Mouse (Mus musculus) MEL (cell line): Measurements from ENCODE around the gene Msrb1. TPM values are rescaled to one million over a fixed set of nuclear protein-coding genes. Genes with fewer than 3 reads are reported as not detected.

Source experiments
- DNase-seq: peaks from one replicate; pipeline ENCODE4 v3.0.0; 2011; ENCODE audit warnings: low read depth, low spot score
- H3K27ac ChIP-seq: 2 replicates; pipeline ENCODE4 v1.5.1; 2012; ENCODE audit warnings: low read depth, mild to moderate bottlenecking, control low read depth, low read length, moderate library complexity; ENCODE audit not compliant: control insufficient read depth
- H3K27me3 ChIP-seq, 2 experiments: fragments of 150-350 bp in 1 of 2; sonication (generic) in 1 of 2; 2 replicates each; pipeline ENCODE4 v1.6.1; 2012; ENCODE audit warnings: low read length in 2 of 2, mild to moderate bottlenecking in 2 of 2, improper control_type of control experiment in 1 of 2, moderate library complexity in 1 of 2; ENCODE audit not compliant: insufficient read depth in 2 of 2, control insufficient read depth in 1 of 2
- H3K36me3 ChIP-seq, 2 experiments: 2 replicates each; pipeline ENCODE4 v1.6.1; 2012 to 2014; ENCODE audit warnings: low read length in 2 of 2, improper control_type of control experiment in 1 of 2, inconsistent platforms in 1 of 2, mild to moderate bottlenecking in 1 of 2; ENCODE audit not compliant: insufficient read depth in 2 of 2, control insufficient read depth in 1 of 2
- H3K4me1 ChIP-seq, 2 experiments: fragments of 150-350 bp in 1 of 2; sonication (generic) in 1 of 2; 2 replicates each; pipeline ENCODE4 v1.6.1; 2012; ENCODE audit warnings: low read length in 2 of 2, improper control_type of control experiment in 1 of 2, mild to moderate bottlenecking in 1 of 2; ENCODE audit not compliant: insufficient read depth in 2 of 2, control insufficient read depth in 1 of 2
- H3K4me3 ChIP-seq, 2 experiments: fragments of 150-350 bp in 1 of 2; sonication (generic) in 1 of 2; 2 replicates each; pipeline ENCODE4 v1.5.1; 2012; ENCODE audit warnings: low read depth in 2 of 2, low read length in 2 of 2, mild to moderate bottlenecking in 2 of 2, moderate library complexity in 2 of 2, control low read depth in 1 of 2, improper control_type of control experiment in 1 of 2; ENCODE audit not compliant: control insufficient read depth in 1 of 2, insufficient read depth in 1 of 2
- H3K79me2 ChIP-seq: 2 replicates; pipeline ENCODE4 v1.6.1; 2012; ENCODE audit warnings: mild to moderate bottlenecking, low read length, moderate library complexity; ENCODE audit not compliant: control insufficient read depth, poor library complexity, insufficient read depth
- H3K9ac ChIP-seq: 2 replicates; pipeline ENCODE4 v1.6.1; 2012; ENCODE audit warnings: low read depth, mild to moderate bottlenecking, control low read depth, low read length, moderate library complexity; ENCODE audit not compliant: control insufficient read depth, poor library complexity, severe bottlenecking
- H3K9me3 ChIP-seq: fragments of 150-350 bp; sonication (generic); replicated peaks from 2 replicates; pipeline ENCODE4 v1.6.1; 2012; ENCODE audit warnings: mild to moderate bottlenecking, low read length, improper control_type of control experiment, moderate library complexity; ENCODE audit not compliant: insufficient read depth
- BHLHE40 ChIP-seq: IDR thresholded peaks from 2 replicates; pipeline ENCODE4 v1.6.1; 2012; ENCODE audit warnings: low read depth, mild to moderate bottlenecking, inconsistent platforms, low read length, improper control_type of control experiment, borderline replicate concordance
- CHD1 ChIP-seq: IDR thresholded peaks from 2 replicates; pipeline ENCODE4 v1.6.1; 2012; ENCODE audit warnings: low read depth, mild to moderate bottlenecking, inconsistent platforms, low read length, improper control_type of control experiment
- CHD2 ChIP-seq: IDR thresholded peaks from 2 replicates; pipeline ENCODE4 v1.6.1; 2011; ENCODE audit warnings: low read length, improper control_type of control experiment
- E2F4 ChIP-seq: IDR thresholded peaks from 2 replicates; pipeline ENCODE4 v1.6.1; 2011; ENCODE audit warnings: low read depth, low read length, improper control_type of control experiment, borderline replicate concordance
- ELF1 ChIP-seq: IDR thresholded peaks from 2 replicates; pipeline ENCODE4 v1.6.1; 2014; ENCODE audit warnings: low read depth, mild to moderate bottlenecking, inconsistent platforms, low read length, improper control_type of control experiment, moderate library complexity
- EP300 ChIP-seq, 2 experiments: IDR thresholded peaks; 2 replicates each; pipeline ENCODE4 v1.6.1; 2011; ENCODE audit warnings: improper control_type of control experiment in 2 of 2, low read length in 2 of 2, low read depth in 1 of 2, mild to moderate bottlenecking in 1 of 2
- ETS1 ChIP-seq: IDR thresholded peaks from 2 replicates; pipeline ENCODE4 v1.6.1; 2012; ENCODE audit warnings: low read depth, mild to moderate bottlenecking, inconsistent platforms, low read length, improper control_type of control experiment, moderate library complexity
- HCFC1 ChIP-seq: IDR thresholded peaks from 2 replicates; pipeline ENCODE4 v1.6.1; 2012; ENCODE audit warnings: low read depth, mild to moderate bottlenecking, inconsistent platforms, low read length, improper control_type of control experiment, moderate library complexity
- JUND ChIP-seq: IDR thresholded peaks from 2 replicates; pipeline ENCODE4 v1.6.1; 2011; ENCODE audit warnings: low read depth, mild to moderate bottlenecking, improper control_type of control experiment, low read length
- MAX ChIP-seq: IDR thresholded peaks from 2 replicates; pipeline ENCODE4 v1.6.1; 2011; ENCODE audit warnings: low read length, improper control_type of control experiment
- MYB ChIP-seq: IDR thresholded peaks from 2 replicates; pipeline ENCODE4 v1.6.1; 2011; ENCODE audit warnings: mild to moderate bottlenecking, low read depth, low read length, improper control_type of control experiment
- NRF1 ChIP-seq: IDR thresholded peaks from 2 replicates; pipeline ENCODE4 v1.6.1; 2014; ENCODE audit warnings: low read depth, mild to moderate bottlenecking, inconsistent platforms, low read length, improper control_type of control experiment, moderate library complexity; ENCODE audit not compliant: poor library complexity, insufficient read depth, severe bottlenecking
- POLR2A ChIP-seq, 2 experiments: IDR thresholded peaks; 2 replicates each; pipeline ENCODE4 v1.6.1; 2011 to 2012; ENCODE audit warnings: low read length in 2 of 2, mild to moderate bottlenecking in 2 of 2, control low read depth in 1 of 2, improper control_type of control experiment in 1 of 2, low read depth in 1 of 2, moderate library complexity in 1 of 2; ENCODE audit not compliant: control insufficient read depth in 1 of 2, insufficient read depth in 1 of 2, poor library complexity in 1 of 2
- RAD21 ChIP-seq: IDR thresholded peaks from 2 replicates; pipeline ENCODE4 v1.6.1; 2011; ENCODE audit warnings: mild to moderate bottlenecking, low read depth, low read length, improper control_type of control experiment
- TBP ChIP-seq: IDR thresholded peaks from 2 replicates; pipeline ENCODE4 v1.8.0; 2011; ENCODE audit warnings: low read depth, low read length, improper control_type of control experiment
- UBTF ChIP-seq: IDR thresholded peaks from 2 replicates; pipeline ENCODE4 v1.6.1; 2012; ENCODE audit warnings: low read depth, mild to moderate bottlenecking, inconsistent platforms, low read length, improper control_type of control experiment, moderate library complexity, borderline replicate concordance; ENCODE audit not compliant: insufficient read depth
- ZC3H11A ChIP-seq: IDR thresholded peaks from 2 replicates; pipeline ENCODE4 v1.6.1; 2012; ENCODE audit warnings: low read depth, mild to moderate bottlenecking, inconsistent platforms, low read length, improper control_type of control experiment
- ZKSCAN1 ChIP-seq: IDR thresholded peaks from 2 replicates; pipeline ENCODE4 v1.6.1; 2012; ENCODE audit warnings: low read depth, mild to moderate bottlenecking, inconsistent platforms, low read length, improper control_type of control experiment, moderate library complexity
- ZNF384 ChIP-seq: IDR thresholded peaks from 2 replicates; pipeline ENCODE4 v1.6.1; 2012; ENCODE audit warnings: low read depth, mild to moderate bottlenecking, inconsistent platforms, low read length, improper control_type of control experiment
- polyA plus RNA-seq, 2 experiments: library from polyadenylated mRNA; stranded (reverse) in 1 of 2; unstranded in 1 of 2; fragments of >175 nt in 1 of 2; fragments of >200 nt in 1 of 2; gene quantifications; 2 replicates each; pipeline versions ENCODE4 v1.2.1 to v1.2.4; 2012; ENCODE audit warnings: low replicate concordance in 2 of 2, low read depth in 1 of 2; ENCODE audit not compliant: insufficient read length in 2 of 2, insufficient read depth in 1 of 2, missing spikeins in 1 of 2
- total RNA-seq: library from RNA; depleted of rRNA; stranded (reverse); fragments of 300-350 nt; gene quantifications from 2 replicates; pipeline ENCODE4 v1.2.3, GENCODE M21; 2012

Gene Msrb1
- total and polyA plus RNA-seq, 3 experiments: 31.9 to 58.6 TPM; not detected in 1

GRCm38 (mm10) chr17:24696011-24696697 lies 40.3 kb upstream of the Msrb1 start, which contains the start of the genes Gfer and Noxo1 (continued):
- TF ChIP-seq EP300 (IDR thresholded peaks at IDR 0.05; ENCODE audit: low read depth in 1 of 2, low read length in 2 of 2): no peak
- no peak for TF ChIP-seq TBP
- TF ChIP-seq ZKSCAN1: no peak

- Histone ChIP-seq H3K9ac (no peak overlapping the region), H3K27ac (no peak overlapping the region), H3K36me3 (peaks cover 0 to 2% of the 10 kb centered on the region in 2 experiments; a peak in 2 of 4 replicates)
Observed at GRCm38 (mm10) chr17:24697985-24698384, 38.5 kb upstream of the Msrb1 start.

GRCm38 (mm10) chr17:24698715-24699114 lies 37.7 kb upstream of the Msrb1 start:
- peaks cover 8% of the 10 kb centered on the region for H3K79me2 ChIP-seq
- TF ChIP-seq POLR2A (IDR thresholded peaks at IDR 0.05; ENCODE audit: control insufficient read depth in 1 of 2, insufficient read depth in 1 of 2, low read depth in 1 of 2, low read length in 2 of 2, poor library complexity in 1 of 2) (peak in 1 of 2 experiments; percentile 18; a peak in 1 of 4 replicates), ZKSCAN1 (no peak)
- H3K27me3 ChIP-seq: no peaks in the 10 kb centered on the region
- DNase-seq: no peak
- H3K4me1 ChIP-seq: peaks cover 2 to 6% of the 10 kb centered on the region in 2 experiments; a peak in 1 of 4 replicates
- H3K4me3 ChIP-seq: no peak overlapping the region
- no peaks in the 10 kb centered on the region for H3K9me3 ChIP-seq
- H3K36me3 ChIP-seq: peaks cover 0 to 2% of the 10 kb centered on the region in 2 experiments; a peak in 2 of 4 replicates
- no peak overlapping the region for H3K27ac ChIP-seq
- H3K9ac ChIP-seq: no peak overlapping the region

More at GRCm38 (mm10) chr17:24697985-24698384, 38.5 kb upstream of the Msrb1 start:
- no peak for DNase-seq
- Histone ChIP-seq H3K9me3 (no peaks in the 10 kb centered on the region), H3K79me2 (peaks cover 8% of the 10 kb centered on the region), H3K27me3 (no peaks in the 10 kb centered on the region), H3K4me1 (peaks cover 2 to 10% of the 10 kb centered on the region in 2 experiments; a peak in 1 of 4 replicates), H3K4me3 (no peak overlapping the region)
- TF ChIP-seq E2F4 (no peak), MYB (no peak), POLR2A (IDR thresholded peaks at IDR 0.05; ENCODE audit: control insufficient read depth in 1 of 2, insufficient read depth in 1 of 2, low read depth in 1 of 2, low read length in 2 of 2, poor library complexity in 1 of 2) (no peak), TBP (no peak), ZC3H11A (no peak), ELF1 (no peak), CHD1 (no peak), JUND (no peak), CHD2 (no peak), ZNF384 (no peak), NRF1 (no peak), RAD21 (no peak), ETS1 (no peak), BHLHE40 (no peak), MAX (no peak), UBTF (no peak), HCFC1 (no peak)
